Comparison of ENCODE assay signal across 8 mouse cellular contexts in the genomic region with DNA sequence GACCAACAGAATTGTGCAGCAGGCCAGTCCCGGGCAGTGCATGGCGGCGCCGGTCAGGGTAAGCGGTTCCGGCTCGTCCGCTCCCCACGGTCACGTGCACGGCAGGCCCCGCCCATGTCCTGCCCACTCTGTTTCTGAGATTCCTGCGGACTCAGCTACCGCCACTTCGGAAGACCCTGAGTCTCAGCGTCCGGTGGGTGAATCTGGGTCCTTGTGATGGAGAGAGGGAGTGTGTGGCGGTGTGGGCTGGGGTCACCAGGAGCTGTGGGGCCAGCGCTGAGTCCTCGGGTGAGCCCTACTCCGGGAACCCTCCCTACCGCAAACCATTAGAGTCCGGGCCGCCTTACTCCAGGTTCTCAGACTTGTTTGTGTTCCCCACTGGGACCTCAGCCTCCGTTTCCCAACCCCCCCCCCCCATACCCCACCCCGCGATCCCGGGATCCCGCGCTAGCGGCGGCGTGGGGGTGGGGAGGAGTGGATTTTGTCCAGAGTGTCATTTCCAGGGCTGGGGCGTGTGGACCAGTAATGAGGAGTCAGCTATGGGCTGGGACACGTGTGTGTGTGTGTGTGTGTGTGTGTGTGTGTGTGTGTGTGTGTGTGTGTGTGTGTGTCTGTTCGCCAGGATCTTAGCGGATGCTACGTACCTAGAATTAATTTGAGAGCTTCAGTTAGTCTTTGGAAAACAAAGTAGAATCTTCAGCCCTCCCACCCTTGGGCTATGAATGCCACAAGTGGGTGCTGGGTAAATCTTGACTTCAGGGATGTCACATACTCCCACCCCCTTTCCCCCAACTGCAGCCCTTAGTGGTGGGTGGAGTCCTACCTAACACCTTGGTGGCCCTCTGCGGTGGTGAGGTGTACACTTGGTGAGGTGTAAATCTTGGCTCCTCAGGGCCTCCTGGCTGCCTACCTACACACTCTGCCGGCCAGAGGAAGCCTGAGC. TPM values are rescaled to one million over a fixed set of nuclear protein-coding genes. Genes with fewer than 3 reads are reported as not detected.
A peak's percentile ranks its signal among the peaks of the same experiment; 100 is the strongest.
DNase-seq lines count a peak whose midpoint lies in the region; ATAC-seq and TF ChIP-seq lines count a peak whose summit lies in the region.

A gene (minus strand): TSS at position 94 of the 943 bp plus-strand sequence.
A gene (plus strand): TSS at position 115 of the 943 bp plus-strand sequence.

- H3K36me3 ChIP-seq in ES-Bruce4 (ENCODE audit: control insufficient read depth, insufficient read depth, low read length, poor library complexity, severe bottlenecking): no peaks in the 10 kb centered on the region
- no peaks in the 10 kb centered on the region for H3K36me3 ChIP-seq in forebrain, embryonic 14.5 days (ENCODE audit: control insufficient read depth, insufficient read depth, low read length)
- H3K36me3 ChIP-seq in liver, embryonic 16.5 days (ENCODE audit: control insufficient read depth, insufficient read depth): no peaks in the 10 kb centered on the region
- 0 out of 2 replicates have a peak, but pooled peaks cover 2% of the 10 kb centered on the region for H3K36me3 ChIP-seq in neural tube, embryonic 12.5 days
- peaks cover 7% of the 10 kb centered on the region; the same call in 1 of the 2 replicates for H3K36me3 ChIP-seq in stomach, postnatal 0 days (ENCODE audit: control insufficient read depth, insufficient read depth, low read length)

- TF ChIP-seq CTCF in ES-Bruce4 (IDR thresholded peaks at IDR 0.05; ENCODE audit: low read depth, low read length): no peak
- TF ChIP-seq CTCF in stomach, postnatal 0 days (IDR thresholded peaks at IDR 0.05; ENCODE audit: low read depth): 0 out of 2 replicates have a peak, but pooled peaks have one; percentile 2

- no peak for TF ChIP-seq EP300 in ES-Bruce4 (IDR thresholded peaks at IDR 0.05; ENCODE audit: insufficient read depth, low read depth, low read length)
- no peak for TF ChIP-seq EP300 in stomach, postnatal 0 days (optimal IDR thresholded peaks at IDR 0.05)

- H3K27me3 ChIP-seq in ES-Bruce4 (ENCODE audit: control insufficient read depth, insufficient read depth, low read length, poor library complexity, severe bottlenecking): no peaks in the 10 kb centered on the region
- no peaks in the 10 kb centered on the region for H3K27me3 ChIP-seq in forebrain, embryonic 14.5 days (replicated peaks; ENCODE audit: control insufficient read depth, insufficient read depth, low read length)
- peaks cover 3% of the 10 kb centered on the region; the same call in 1 of the 2 replicates for H3K27me3 ChIP-seq in liver, embryonic 16.5 days (ENCODE audit: control insufficient read depth, insufficient read depth, low read depth, low read length)
- no peaks in the 10 kb centered on the region for H3K27me3 ChIP-seq in neural tube, embryonic 12.5 days (replicated peaks)
- H3K27me3 ChIP-seq in stomach, postnatal 0 days (ENCODE audit: control insufficient read depth, insufficient read depth, low read length): no peaks in the 10 kb centered on the region

- intact Hi-C loops in heart, postnatal 10 days (cut with DNase I): no loop called here

- peak; percentile 77 for DNase-seq in cerebellum, adult 11 months
- DNase-seq in forebrain, embryonic 14.5 days (ENCODE audit: low spot score): peak; percentile 76
- DNase-seq in heart, postnatal 10 days: peak; percentile 91 to 94
- DNase-seq in kidney, postnatal 4 days: peak; percentile 96
- DNase-seq in stomach, postnatal 0 days (ENCODE audit: low spot score): peak; percentile 93

- H3K4me3 ChIP-seq in ES-Bruce4 (ENCODE audit: low read depth, low read length): peak within 1 kb of the TSS; percentile 77
- peak within 1 kb of the TSS; percentile 58 for H3K4me3 ChIP-seq in forebrain, embryonic 14.5 days (ENCODE audit: low read depth, low read length)
- H3K4me3 ChIP-seq in liver, embryonic 16.5 days (ENCODE audit: low read depth, low read length): peak within 1 kb of the TSS; percentile 71
- H3K4me3 ChIP-seq in neural tube, embryonic 12.5 days: peak within 1 kb of the TSS; percentile 48
- peak within 1 kb of the TSS; percentile 68 for H3K4me3 ChIP-seq in stomach, postnatal 0 days (ENCODE audit: low read depth, low read length)

- no peak for TF ChIP-seq POLR2A in ES-Bruce4 (IDR thresholded peaks at IDR 0.05; ENCODE audit: insufficient read depth, low read length)

- peak within 1 kb of the TSS; percentile 98 for H3K4me2 ChIP-seq in forebrain, embryonic 14.5 days (ENCODE audit: low read length)
- peak within 1 kb of the TSS; percentile 76 for H3K4me2 ChIP-seq in liver, embryonic 16.5 days (ENCODE audit: low read depth, low read length)
- peak within 1 kb of the TSS; percentile 98 for H3K4me2 ChIP-seq in neural tube, embryonic 12.5 days (replicated peaks)
- peak within 1 kb of the TSS; percentile 93 for H3K4me2 ChIP-seq in stomach, postnatal 0 days (replicated peaks; ENCODE audit: low read depth)

- H3K9me3 ChIP-seq in ES-Bruce4 (replicated peaks; ENCODE audit: control insufficient read depth, insufficient read depth, low read length, poor library complexity, severe bottlenecking): no peaks in the 10 kb centered on the region
- H3K9me3 ChIP-seq in forebrain, embryonic 14.5 days (replicated peaks; ENCODE audit: control insufficient read depth, low read length): no peaks in the 10 kb centered on the region
- H3K9me3 ChIP-seq in liver, embryonic 16.5 days (replicated peaks; ENCODE audit: control insufficient read depth, low read length): no peaks in the 10 kb centered on the region
- no peaks in the 10 kb centered on the region for H3K9me3 ChIP-seq in neural tube, embryonic 12.5 days
- H3K9me3 ChIP-seq in stomach, postnatal 0 days (ENCODE audit: control insufficient read depth, low read length): no peaks in the 10 kb centered on the region

- no peak within 1 kb of the TSS for H3K27ac ChIP-seq in ES-Bruce4 (ENCODE audit: insufficient read depth, low read length)
- H3K27ac ChIP-seq in forebrain, embryonic 14.5 days (ENCODE audit: low read depth, low read length): no peak within 1 kb of the TSS
- peak within 1 kb of the TSS; percentile 71 for H3K27ac ChIP-seq in liver, embryonic 16.5 days (ENCODE audit: low read length)
- no peak within 1 kb of the TSS for H3K27ac ChIP-seq in neural tube, embryonic 12.5 days
- peak within 1 kb of the TSS; percentile 87 for H3K27ac ChIP-seq in stomach, postnatal 0 days (replicated peaks)

- no peaks in the 10 kb centered on the region for H3K4me1 ChIP-seq in ES-Bruce4 (ENCODE audit: control insufficient read depth, insufficient read depth, low read length)
- peaks cover 6% of the 10 kb centered on the region; the same call in 1 of the 2 replicates for H3K4me1 ChIP-seq in forebrain, embryonic 14.5 days (ENCODE audit: control insufficient read depth, insufficient read depth, low read length)
- peaks cover 16% of the 10 kb centered on the region for H3K4me1 ChIP-seq in liver, embryonic 16.5 days (ENCODE audit: control insufficient read depth, low read depth, low read length)
- H3K4me1 ChIP-seq in neural tube, embryonic 12.5 days: peaks cover 15% of the 10 kb centered on the region
- no peaks in the 10 kb centered on the region for H3K4me1 ChIP-seq in stomach, postnatal 0 days (replicated peaks; ENCODE audit: control insufficient read depth, insufficient read depth)

- 1% methylated on average over 37 of the region's 40 CpGs for WGBS in forebrain, embryonic 14.5 days
- 4% methylated on average over 35 of the region's 40 CpGs for WGBS in liver, embryonic 16.5 days (ENCODE audit: insufficient replicate concordance)
- WGBS in neural tube, embryonic 12.5 days: 2% methylated on average over 40 of the region's 40 CpGs
- 1% methylated on average over 36 of the region's 40 CpGs for WGBS in stomach, postnatal 0 days

- ATAC-seq in forebrain, embryonic 14.5 days: peak; percentile 94
- ATAC-seq in liver, embryonic 16.5 days (ENCODE audit: low read depth): peak; percentile 88
- ATAC-seq in neural tube, embryonic 12.5 days (ENCODE audit: low FRiP score, low read depth): peak; percentile 96
- ATAC-seq in stomach, postnatal 0 days (ENCODE audit: low FRiP score, low TSS enrichment): peak; percentile 95

- peak within 1 kb of the TSS; percentile 63 for H3K9ac ChIP-seq in ES-Bruce4 (ENCODE audit: low read depth, poor library complexity, severe bottlenecking)
- peak within 1 kb of the TSS; percentile 72 for H3K9ac ChIP-seq in forebrain, embryonic 14.5 days (ENCODE audit: low read length)
- H3K9ac ChIP-seq in liver, embryonic 16.5 days (ENCODE audit: low read depth, low read length): peak within 1 kb of the TSS; percentile 68
- H3K9ac ChIP-seq in neural tube, embryonic 12.5 days: peak within 1 kb of the TSS; percentile 55
- peak within 1 kb of the TSS; percentile 68 for H3K9ac ChIP-seq in stomach, postnatal 0 days (ENCODE audit: low read length)

RNA-seq across cellular contexts. Expression of the first gene that starts in this region (rescaled TPM):
- 3.3 and 4.0 TPM in 2 replicates for polyA plus RNA-seq in ES-Bruce4 (2011; ENCODE audit: insufficient read depth, insufficient read length, low read depth, missing spikeins)
- 2.7 TPM in 2 replicates for polyA plus RNA-seq in forebrain, embryonic 14.5 days (2014; fragmentation: Nextera tagmentation; extraction: Ambion mirVana)
- 1 to 10 TPM; 7.9 TPM for total RNA-seq in heart, postnatal 10 days (2021)
- polyA plus RNA-seq in liver, embryonic 16.5 days (2015; fragmentation: Nextera tagmentation; extraction: Ambion mirVana): 1.8 and 2.0 TPM in 2 replicates
- polyA plus RNA-seq in neural tube, embryonic 12.5 days (2016; fragmentation: Nextera tagmentation; extraction: Ambion mirVana): 3.8 and 5.2 TPM in 2 replicates
- 6.7 and 7.7 TPM in 2 replicates for polyA plus RNA-seq in stomach, postnatal 0 days (2015; fragmentation: Nextera tagmentation; extraction: Ambion mirVana)

RNA-seq across cellular contexts. Expression of the second gene that starts in this region (rescaled TPM):
- polyA plus RNA-seq in ES-Bruce4 (2011; ENCODE audit: insufficient read depth, insufficient read length, low read depth, missing spikeins): 9.2 and 10.0 TPM in 2 replicates
- polyA plus RNA-seq in forebrain, embryonic 14.5 days (2014; fragmentation: Nextera tagmentation; extraction: Ambion mirVana): 2.5 and 3.8 TPM in 2 replicates
- total RNA-seq in heart, postnatal 10 days (2021): 1 to 10 TPM; 3.7 to 5.0 TPM
- 2.1 and 2.3 TPM in 2 replicates for polyA plus RNA-seq in liver, embryonic 16.5 days (2015; fragmentation: Nextera tagmentation; extraction: Ambion mirVana)
- 5.0 TPM in 2 replicates for polyA plus RNA-seq in neural tube, embryonic 12.5 days (2016; fragmentation: Nextera tagmentation; extraction: Ambion mirVana)
- 3.6 and 4.7 TPM in 2 replicates for polyA plus RNA-seq in stomach, postnatal 0 days (2015; fragmentation: Nextera tagmentation; extraction: Ambion mirVana)

Comparison
In these comparisons a context has a peak if more than half of its experiments do, and no peak if none do; other contexts are left out.
1. H3K27ac ChIP-seq: peak in liver, embryonic 16.5 days (single experiment) and stomach, postnatal 0 days (single experiment); none in ES-Bruce4 (single experiment), forebrain, embryonic 14.5 days (single experiment) and neural tube, embryonic 12.5 days (single experiment).
2. Peak in every context shown above with its lines, with median percentiles within 50 percentile points of each other: H3K4me3 ChIP-seq, H3K9ac ChIP-seq, DNase-seq, ATAC-seq and H3K4me2 ChIP-seq.